ENCODE assay signal across 16 mouse cellular contexts in the genomic region with DNA sequence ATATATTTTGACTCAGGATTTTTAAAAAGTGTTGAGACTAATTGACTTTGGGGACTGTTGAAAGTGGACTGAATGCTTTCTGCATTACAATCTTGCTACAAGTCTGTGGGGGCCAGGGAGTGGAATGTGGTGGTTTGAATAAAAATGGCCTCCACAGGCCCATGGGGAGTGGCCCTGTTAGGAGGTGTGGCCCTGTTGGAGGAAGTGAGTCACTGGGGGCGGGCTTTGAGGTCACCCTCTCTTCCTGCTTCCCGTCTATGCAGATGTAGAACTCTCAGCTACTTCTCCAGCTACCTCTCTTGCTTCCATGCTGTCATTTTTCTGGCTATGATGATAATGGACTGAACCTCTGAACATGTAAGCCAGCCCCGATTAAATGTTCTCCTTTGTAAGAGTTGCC.
"Had no signal": no experiment of that assay in that cellular context is flagged by ENCODE, and none has a peak within 500 bp of the region (broad histone marks: within the 10 kb centered on the region; RNA-seq: fewer than 3 reads in every experiment).

No protein-coding gene starts in this region.

- H3K36me3 ChIP-seq: limb, embryonic 13.5 days; midbrain, embryonic 10.5 days; neural tube, embryonic 12.5 days had no signal

- H3K4me1 ChIP-seq: limb, embryonic 13.5 days; neural tube, embryonic 12.5 days had no signal

- DNase-seq: kidney, postnatal 36 days; layer of hippocampus, adult 9-11 months; layer of hippocampus, postnatal 36 days; left cerebral cortex, postnatal 4 days; lung, adult 18-20 months; lung, postnatal 36 days; midbrain, embryonic 14.5 days; thymus, adult 2 months; thymus, postnatal 25 days had no signal

- H3K27me3 ChIP-seq: limb, embryonic 13.5 days; neural tube, embryonic 12.5 days had no signal

- H3K27ac ChIP-seq: kidney, postnatal 0 days; limb, embryonic 13.5 days; liver, embryonic 14.5 days; midbrain, embryonic 10.5 days; neural tube, embryonic 12.5 days; stomach, postnatal 0 days had no signal

- H3K9me3 ChIP-seq: limb, embryonic 13.5 days; midbrain, embryonic 10.5 days; neural tube, embryonic 12.5 days had no signal

- H3K9ac ChIP-seq: limb, embryonic 13.5 days; liver, embryonic 14.5 days; neural tube, embryonic 12.5 days had no signal

- H3K4me3 ChIP-seq: limb, embryonic 13.5 days; midbrain, embryonic 10.5 days; myocyte; neural tube, embryonic 12.5 days had no signal

- H3K4me2 ChIP-seq: limb, embryonic 13.5 days; neural tube, embryonic 12.5 days had no signal
